Mouse (Mus musculus) heart, postnatal 36 days (tissue): ENCODE data around the gene Clca3a1. TPM values are rescaled to one million over a fixed set of nuclear protein-coding genes. Genes with fewer than 3 reads are reported as not detected.

Source experiments
- DNase-seq, 2 experiments: peaks; one replicate each; pipeline ENCODE4 v3.0.0; 2021 to 2022
- intact Hi-C: fragments of 180-260 bp; cut with DNase I; formaldehyde crosslinking; loops from one replicate; pipeline ENCODE4 v1.15.1; 2025
- total RNA-seq, 2 experiments: library from RNA; stranded (reverse); gene quantifications; 2 replicates each; pipeline ENCODE4 v1.2.3; 2021

Clca3a1 gene
- total RNA-seq, 2 experiments from 2014 or later = 1.0 to 1.2 TPM

DNA sequence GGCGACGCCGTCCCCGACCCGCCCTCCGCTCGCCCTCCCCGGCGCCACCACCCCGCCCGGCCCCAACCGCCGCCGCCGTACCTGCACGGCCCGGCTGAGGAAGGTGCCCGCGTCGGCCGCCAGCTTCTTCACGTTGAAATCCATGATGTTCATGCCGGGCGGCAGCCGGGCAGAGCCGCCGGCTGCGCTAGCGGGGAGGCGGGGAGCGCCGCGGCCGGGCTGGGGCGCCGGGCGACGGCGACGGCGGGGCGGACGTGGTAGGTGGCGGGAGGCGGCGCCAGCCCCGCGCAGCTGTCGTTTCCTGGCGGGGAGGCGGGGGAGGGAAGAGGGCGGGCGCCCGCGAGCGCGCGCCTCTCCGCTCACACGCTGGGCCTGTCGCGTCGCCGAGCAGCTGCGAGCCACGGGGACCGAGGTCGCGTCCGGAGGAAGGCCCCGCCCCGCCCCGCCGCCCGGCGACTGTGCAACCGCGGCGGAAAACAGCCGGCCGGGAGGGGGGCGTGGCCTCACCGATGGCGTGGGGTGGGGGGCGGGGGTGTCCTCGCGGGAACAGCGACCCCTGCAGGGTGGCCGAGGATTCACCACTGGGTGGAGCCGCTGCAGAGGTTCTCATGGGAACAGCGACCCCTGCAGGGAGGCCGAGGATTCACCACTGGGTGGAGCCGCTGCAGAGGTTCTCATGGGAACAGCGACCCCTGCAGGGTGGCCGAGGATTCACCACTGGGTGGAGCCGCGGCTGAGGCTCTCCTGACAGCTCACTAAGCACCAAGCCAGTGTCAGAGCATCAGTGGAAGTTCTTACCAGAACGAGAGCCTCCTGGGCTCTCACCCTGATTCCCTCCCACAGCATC, 40.7 kb downstream of the Clca3a1 start, which contains the start of gene Sh3glb1:
TSS of gene Sh3glb1 (minus strand) at position 435 of the 847 bp plus-strand sequence.
- peak; percentile 100 for DNase-seq
- intact Hi-C loops = loop anchor here (1.0 to 5.0 kb wide), 8 partner anchors 29 to 1202 kb away; partner anchors contain the start of gene Bcl10

DNA sequence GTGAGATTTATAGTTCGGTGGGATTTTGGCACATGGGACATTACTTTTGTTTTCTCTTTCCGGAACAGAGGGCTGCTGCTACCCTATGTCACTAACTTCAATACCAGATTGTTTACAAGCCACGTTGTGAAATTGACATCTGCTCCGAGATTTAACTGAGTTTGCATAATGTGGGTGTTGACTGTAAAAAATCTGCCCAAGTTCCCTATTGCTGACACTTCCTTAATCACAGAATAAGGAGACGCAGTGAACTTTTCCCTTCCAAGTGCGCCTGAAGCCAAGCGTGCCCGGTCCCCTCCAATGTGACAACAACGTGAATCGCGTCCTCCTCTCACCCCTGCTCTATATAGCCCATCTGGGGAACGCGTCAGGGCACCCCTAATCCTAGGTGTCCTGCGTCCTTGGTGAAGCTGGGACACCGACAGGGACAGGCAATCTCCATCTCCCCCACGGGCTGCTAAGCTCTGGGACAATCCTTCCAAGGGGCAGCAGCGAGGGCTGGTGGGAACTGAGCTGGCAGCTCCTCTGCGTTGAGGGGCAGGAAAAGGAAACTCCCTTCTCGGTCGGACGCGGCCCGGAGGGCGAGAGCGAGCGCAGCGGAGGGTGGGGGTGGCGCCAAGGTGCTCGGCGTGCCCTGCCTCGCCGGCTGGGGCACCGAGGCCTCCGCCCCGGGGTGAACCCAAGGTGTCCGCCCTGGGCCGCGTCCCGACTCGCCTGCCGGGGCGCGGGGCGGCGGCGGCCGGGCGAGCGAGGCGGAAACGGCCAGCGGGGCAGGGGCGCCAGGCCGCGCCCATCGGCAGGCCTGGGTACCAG, 41.5 kb downstream of the Clca3a1 start:
- intact Hi-C loops = loop anchor here (2.0 to 5.0 kb wide), 3 partner anchors 150 to 1203 kb away; partner anchors contain the start of gene Bcl10
- DNase-seq = peak; percentile 67 to 80

DNA sequence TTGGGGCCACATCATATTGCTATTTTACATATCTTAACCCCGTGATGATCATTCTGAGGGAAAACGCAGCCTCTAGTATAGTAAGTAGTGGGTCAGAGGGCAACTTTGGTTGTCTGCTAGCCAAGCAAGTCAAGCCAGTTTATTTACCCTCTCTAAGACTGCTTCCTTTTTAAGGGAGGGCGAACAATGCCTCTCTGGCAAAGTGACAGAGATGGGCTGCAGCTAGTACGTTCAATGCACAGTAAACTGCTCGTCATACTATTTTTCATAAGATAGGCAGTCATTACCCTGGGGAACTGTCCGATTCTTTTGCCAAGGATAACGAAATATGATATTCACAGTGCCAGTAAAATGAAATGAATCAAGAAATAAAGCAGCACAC, 42.1 kb downstream of the Clca3a1 start:
- DNase-seq = peak; percentile 47 to 50
- intact Hi-C loops = loop anchor here (2.0 to 5.0 kb wide), 3 partner anchors 150 to 1204 kb away; partner anchors contain the start of gene Bcl10

DNA sequence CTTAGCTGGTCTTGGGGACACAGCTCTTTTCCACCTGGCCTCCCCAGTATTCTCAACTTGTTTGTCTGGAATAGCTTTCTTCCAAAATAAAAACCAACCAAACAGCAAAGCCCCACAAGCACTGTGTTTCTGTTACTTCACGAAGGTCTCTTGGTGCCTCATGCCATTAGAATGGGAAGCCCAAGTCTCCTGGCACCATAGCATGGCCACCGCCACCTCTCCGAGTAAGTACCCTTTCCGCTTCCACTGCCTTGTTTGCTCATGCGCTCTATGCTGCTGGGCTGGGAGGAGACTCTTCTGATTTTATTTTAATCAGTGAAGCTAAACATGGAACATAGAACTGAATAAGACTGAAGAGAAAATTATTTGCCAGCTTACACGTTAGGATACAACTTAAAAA, 42.9 kb downstream of the Clca3a1 start:
- intact Hi-C loops = loop anchor here (2.0 to 5.0 kb wide), 3 partner anchors 149 to 1204 kb away; partner anchors contain the start of gene Bcl10
- no peak for DNase-seq

DNA sequence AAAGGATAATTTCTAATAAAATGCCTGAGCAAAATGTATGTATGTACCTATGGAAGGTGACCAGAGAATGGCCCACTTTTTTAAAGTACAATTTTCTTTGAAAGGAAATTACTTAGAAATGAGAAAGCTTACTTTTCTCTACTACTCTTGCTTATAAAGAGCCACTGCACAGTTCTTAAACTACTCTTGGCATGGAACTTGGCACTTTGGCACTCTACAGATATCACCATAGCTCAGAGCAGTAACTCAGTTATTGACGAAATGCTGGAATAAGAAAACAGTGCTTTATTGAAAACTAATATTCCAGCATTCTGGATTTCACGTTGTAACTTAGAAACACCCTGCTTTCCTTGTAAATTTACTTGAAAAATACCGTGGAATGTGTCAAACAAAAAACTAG, 43.7 kb downstream of the Clca3a1 start:
- intact Hi-C loops = loop anchor here (5.0 kb wide), 2 partner anchors 520 to 1205 kb away; partner anchors contain the start of gene Bcl10
- no peak for DNase-seq

DNA sequence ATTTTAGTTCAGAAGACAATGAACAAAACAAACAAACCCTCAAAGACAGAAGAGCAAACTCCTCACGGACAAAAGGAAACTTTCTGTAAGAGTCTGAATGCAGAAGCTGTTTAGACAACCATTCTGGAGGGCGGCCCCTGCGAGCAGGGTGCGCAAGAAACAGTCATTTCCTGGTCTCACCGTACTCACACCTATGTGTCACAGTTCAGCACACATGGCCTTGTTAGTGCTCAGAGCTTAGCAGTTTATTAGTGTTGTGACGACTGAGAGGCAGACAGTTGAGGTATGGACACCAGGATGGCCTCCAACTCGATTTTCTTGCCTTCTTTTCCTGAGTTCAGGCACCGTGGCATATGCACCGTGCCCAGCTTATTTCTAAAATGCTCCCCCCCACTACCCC, 44.9 kb downstream of the Clca3a1 start:
- DNase-seq = no peak
- intact Hi-C loops = loop anchor here (5.0 kb wide), 2 partner anchors 519 to 1206 kb away; partner anchors contain the start of gene Bcl10

DNA sequence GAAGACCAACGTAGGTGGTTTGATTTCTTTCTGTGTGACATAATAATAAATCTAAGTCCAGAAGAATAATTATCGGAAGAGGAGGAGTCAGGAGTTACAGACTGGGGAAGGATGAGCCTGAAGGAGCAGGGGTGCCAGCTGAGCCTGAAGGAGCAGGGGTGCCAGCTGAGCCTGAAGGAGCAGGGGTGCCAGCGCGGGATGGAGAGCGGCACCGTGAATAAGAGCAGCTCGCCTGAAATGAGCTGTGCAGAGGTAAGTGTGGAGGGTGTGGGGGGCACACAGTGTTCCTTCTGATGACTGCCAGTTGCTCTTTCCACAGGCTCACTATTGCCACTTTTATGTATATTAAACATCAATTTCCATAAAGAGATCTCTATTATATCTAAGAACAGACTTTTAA, 45.7 kb downstream of the Clca3a1 start:
- DNase-seq = no peak
- intact Hi-C loops = loop anchor here (5.0 kb wide), 2 partner anchors 518 to 1207 kb away; partner anchors contain the start of gene Bcl10

DNA sequence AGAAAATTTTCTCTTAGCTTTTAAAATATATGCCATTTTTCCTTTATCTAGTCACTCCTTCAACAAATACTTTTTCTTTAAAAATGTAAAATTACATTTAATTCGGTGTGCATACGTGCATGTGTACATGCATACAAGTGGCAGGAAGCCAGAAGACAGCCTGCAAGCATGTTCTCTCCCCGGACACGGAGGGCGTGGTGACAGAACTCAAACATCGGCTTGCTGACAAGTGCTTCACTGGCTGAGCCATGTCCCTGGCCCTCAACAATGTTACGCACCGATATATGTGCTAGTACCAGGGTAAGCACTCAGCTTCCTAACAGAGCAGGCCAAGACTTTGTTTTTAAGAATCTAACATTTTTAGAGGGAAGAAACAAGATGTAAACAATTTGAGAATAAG, 46.2 kb downstream of the Clca3a1 start:
- intact Hi-C loops = loop anchor here (5.0 kb wide), 2 partner anchors 517 to 1208 kb away; partner anchors contain the start of gene Bcl10
- no peak for DNase-seq

DNA sequence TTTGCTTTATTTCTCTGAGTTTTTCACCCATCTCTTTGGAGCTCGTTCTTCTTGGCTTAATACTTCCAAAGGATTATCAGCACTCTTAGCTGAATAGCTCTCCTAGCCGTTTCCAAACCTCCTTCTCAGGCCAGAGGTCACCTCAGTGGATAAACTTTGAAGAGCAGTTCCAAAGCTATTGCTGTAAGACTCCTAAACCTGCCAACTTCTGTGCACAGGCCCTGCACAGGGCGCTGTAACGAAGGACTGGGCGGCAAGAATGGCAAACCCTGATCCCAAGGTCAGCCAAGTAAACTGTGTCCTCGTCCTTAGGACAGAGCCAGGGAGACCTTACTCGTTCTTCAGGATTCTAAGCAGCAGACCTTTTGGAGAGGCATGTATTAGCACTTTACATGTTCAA, 46.7 kb downstream of the Clca3a1 start:
- intact Hi-C loops = no loop called here
- peak; percentile 34 to 43 for DNase-seq

DNA sequence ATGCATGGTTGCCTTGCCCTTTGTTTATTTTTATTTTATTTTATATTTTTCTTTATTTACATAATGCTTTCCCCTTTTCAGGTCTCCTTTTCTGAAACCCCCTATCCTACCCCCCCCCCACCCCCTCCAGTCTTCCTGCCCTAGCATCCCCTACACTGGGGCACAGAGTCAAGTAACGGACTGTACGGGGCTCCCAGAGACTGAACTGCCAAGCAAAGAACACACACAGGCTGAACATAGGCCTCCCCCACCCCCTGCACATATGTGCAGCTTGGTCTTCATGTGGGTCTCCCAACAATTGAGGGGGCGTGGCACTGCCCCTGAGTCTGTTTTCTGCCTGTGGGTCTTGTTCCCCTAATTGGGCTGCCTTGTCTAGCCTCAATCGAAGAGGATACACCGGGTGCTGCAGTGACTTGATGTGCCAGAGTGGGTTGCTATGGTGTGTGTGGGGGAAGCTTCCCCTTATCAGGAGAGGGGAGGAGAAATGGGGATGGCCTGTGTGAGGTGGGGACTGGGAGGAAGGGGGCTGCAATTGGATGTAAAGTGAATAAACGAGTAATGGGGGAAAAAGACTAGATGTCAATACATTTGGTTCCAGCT, 49.1 kb downstream of the Clca3a1 start:
- DNase-seq = no peak
- intact Hi-C loops = loop anchor here (2.0 kb wide), 1 partner anchor 13 kb away; no protein-coding TSS in a partner anchor

DNA sequence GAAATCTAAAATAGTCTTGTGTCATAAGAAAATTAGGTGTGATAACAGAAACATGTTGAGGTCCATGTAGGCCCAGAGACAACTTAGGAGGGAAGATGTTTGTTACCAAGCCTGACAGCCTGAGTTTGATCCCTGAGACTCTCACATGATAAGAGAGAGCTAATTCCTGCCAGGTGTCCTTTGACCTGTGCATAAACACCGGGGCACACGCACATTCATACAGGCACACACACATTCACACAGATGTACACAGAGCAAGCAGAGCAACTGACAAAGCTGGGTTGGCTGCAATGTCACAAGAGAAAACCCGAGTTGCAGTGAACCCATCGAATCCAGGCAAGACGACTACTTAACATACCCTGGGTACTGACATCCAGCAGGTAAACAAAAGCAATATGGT, 52.2 kb downstream of the Clca3a1 start:
- DNase-seq = no peak
- intact Hi-C loops = no loop called here

DNA sequence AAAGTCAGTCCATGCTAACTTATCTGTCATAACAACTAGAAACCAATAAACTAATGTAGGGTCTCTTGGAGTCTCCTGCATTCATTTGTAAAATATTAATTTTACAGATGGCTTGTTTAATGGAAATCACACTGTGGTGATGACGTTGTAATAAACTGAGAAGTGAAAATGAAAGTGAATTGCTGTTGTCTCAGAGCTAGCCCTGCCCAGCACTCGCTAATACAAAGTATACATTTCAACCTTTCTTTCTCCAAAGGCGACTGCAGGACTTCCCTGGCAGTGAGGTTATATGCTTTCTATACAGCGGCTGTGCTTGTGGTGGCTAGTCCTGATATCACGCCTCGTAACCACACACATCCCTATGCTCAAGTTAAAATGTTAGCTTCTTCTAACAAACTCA, 56.8 kb downstream of the Clca3a1 start:
- DNase-seq = no peak
- intact Hi-C loops = no loop called here

DNA sequence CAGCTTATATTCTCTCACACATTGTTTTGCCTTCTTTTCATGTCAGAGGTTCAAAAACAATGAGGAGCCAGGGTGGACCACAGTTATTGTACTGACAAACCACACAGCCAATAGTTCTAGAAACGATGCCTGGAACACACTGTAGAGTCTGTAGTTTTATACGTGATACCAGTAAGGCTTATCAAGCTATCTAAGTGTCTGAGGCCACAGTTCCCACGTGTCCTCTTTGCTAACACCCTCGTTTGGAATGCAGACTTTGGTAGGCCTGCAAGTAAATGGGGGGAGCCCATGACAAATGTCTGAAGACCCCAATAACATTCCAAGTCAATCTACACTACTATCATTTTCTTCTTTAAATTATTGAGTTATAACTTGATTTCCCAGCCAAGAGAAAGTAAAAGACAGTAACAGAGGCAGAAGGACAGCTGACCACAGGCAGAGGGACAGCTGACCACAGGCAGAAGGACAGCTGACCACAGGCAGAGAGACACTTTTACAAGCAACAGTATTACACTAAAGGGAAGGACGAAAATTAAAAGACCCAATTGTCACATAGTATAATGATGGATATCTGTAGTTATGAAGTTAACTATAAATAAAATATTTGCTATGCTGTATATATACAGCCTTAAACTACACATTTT, 61.9 kb downstream of the Clca3a1 start:
- DNase-seq = no peak
- intact Hi-C loops = loop anchor here (2.0 kb wide), 1 partner anchor 14 kb away; no protein-coding TSS in a partner anchor

DNA sequence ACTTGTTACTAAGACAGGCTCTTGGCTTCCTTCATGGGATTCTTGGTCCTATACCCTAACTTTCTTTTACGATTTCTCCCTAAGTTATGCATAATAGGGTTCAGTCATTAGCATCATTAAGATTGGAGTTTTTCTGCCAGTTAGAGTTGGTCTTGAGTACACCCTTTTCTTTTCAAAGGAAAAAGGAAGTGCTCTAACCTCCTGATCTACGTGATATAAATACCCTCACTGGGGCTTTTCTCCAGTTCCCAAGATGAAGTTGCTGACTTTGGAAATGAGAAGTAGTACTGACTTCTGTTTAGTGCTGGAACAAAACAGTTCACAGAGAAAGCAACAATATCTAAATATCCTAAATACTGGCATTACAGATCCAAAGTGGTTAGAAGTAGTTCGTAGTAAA, 62.8 kb downstream of the Clca3a1 start:
- intact Hi-C loops = loop anchor here (2.0 kb wide), 1 partner anchor 15 kb away; no protein-coding TSS in a partner anchor
- no peak for DNase-seq

DNA sequence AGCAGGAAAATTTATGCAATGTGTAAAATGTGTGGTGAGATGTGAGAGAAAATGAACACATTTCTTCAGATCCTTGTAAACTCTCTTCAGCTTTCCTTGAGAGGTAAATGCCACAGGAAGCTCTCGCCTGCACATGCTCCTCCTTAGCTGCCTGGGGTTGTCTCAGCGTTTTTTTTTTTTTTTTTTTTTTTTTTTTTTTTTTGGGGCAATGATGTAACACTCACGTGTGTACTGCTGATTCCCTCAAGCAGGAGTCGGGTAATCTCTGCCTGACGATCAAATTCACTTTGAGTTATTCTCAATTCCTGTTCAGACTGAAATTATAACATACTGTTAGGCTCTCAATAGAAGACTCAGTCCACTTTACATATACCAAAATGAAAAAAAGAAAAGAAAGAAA, 63.6 kb downstream of the Clca3a1 start:
- intact Hi-C loops = no loop called here
- no peak for DNase-seq

DNA sequence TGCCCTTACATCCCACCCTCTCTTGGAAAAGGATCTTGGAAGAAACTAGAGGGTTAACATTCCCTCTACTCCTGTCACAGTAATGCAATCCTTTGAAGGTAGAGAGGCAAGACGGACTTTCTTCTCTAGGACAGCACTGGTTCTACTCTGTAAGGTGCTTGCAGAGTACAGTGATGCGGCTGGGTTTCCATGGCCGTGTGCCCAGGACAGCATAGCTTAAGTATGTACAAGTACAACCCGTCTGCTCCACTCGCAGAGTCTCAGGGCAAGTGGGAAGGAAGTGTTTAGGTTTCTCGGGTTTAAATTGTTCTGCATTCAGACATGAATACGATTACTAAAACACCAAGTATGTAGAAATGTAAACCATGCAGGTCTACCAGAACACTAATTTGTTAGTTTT, 65.8 kb downstream of the Clca3a1 start:
- no peak for DNase-seq
- intact Hi-C loops = loop anchor here (5.0 kb wide), 1 partner anchor 243 kb away; no protein-coding TSS in a partner anchor

DNA sequence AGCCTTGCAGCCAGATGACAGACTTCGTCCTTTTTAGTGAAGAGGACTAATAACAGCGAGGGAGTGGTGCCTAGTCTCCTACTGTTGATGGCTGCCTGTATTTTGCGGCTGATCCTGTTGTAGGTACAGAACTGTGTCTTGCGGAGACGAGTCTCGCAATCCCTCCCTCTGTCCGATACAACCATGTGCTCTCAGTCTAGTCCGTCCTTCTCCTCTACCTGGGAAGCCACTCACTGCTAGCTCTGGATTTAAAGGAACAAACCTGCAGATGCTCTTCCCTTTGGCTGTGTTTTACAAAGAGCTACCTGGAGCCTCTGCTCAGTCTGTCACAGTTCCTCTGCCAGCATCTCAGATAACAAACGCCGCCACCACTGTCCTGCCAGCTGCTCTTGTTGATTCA, 66.7 kb downstream of the Clca3a1 start:
- DNase-seq = no peak
- intact Hi-C loops = loop anchor here (5.0 kb wide), 1 partner anchor 242 kb away; no protein-coding TSS in a partner anchor

DNA sequence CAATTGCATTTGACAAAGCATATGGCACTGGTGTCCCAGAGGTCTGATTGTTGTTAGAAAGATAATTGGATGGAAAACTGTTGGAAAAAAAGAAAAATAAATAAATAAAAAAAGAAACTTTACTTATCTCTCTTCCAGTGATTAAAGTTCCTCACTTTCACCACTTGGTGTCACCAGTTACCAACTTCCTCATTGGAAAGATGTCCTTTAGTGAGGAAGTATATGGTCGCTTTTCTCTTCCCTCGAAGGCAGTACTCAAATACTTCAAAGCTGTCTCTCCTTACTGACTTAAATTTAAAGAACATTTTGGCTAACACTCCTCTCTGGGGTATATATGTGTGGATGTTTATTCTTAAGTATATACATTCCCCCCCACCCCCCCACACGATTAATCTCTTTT, 68.7 kb downstream of the Clca3a1 start:
- intact Hi-C loops = loop anchor here (5.0 kb wide), 1 partner anchor 240 kb away; no protein-coding TSS in a partner anchor
- no peak for DNase-seq

DNA sequence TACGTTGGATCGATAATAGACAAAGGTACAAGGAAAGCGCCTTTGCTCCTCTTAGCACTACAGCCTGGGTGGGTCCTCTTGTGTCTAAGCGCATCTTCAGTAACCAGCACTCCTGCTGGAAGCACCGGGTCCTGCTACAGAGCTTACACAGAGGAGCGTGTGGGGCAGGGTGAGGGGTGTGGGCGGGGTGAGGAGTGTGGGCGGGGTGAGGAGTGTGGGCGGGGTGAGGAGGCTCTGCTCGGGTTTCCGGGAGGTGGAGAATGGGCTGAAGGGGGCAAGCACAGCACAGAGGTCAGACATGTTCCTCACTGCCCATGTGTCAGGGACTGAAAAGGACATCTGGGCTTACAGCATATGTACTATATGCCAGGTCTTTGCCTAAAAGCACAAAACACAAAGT, 71.5 kb downstream of the Clca3a1 start:
- intact Hi-C loops = no loop called here
- DNase-seq = no peak

DNA sequence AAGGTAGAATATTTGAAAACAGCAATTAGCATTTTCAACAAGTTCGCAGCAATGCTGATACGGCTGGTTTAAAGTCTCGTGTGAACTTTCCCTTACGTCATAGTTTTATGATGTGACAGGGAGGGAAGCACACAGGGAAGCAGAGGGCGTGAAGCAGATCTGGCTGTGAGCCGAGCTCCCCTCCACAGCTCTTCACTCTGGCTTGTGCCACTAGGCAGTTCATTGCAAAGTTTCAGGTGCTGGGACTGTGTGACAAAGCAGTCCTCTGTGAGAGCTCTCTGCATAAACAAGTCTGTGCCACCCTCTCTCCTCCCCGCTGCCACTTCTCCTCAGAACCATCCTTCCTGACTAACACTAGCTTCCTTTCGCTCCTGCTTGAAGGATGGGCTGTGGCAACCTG, 72.5 kb downstream of the Clca3a1 start:
- no peak for DNase-seq
- intact Hi-C loops = no loop called here
